Comparison of ENCODE assay signal across 8 mouse cellular contexts in genomic region chr11:70321664-70322063, GRCm38 (mm10). TPM values are rescaled to one million over a fixed set of nuclear protein-coding genes. Genes with fewer than 3 reads are reported as not detected.
DNase-seq lines count a peak whose midpoint lies in the region.

No protein-coding gene starts in this region.

- peak; percentile 44 to 70 for DNase-seq in adrenal gland, adult (ENCODE audit: inconsistent age in 2 of 2, low spot score in 1 of 2)
- DNase-seq in adrenal gland, adult 8-10 months, result no peak
- peak; percentile 82 for DNase-seq in ES-CJ7 (ENCODE audit: low read depth, low spot score)
- DNase-seq in embryo, embryonic 10.5 days (ENCODE audit: low spot score), result peak; percentile 75
- peak; percentile 39 to 58 for DNase-seq in heart, postnatal 36 days
- DNase-seq in layer of hippocampus, postnatal 14 days (ENCODE audit: low spot score in 2 of 2), result peak; percentile 9 to 22
- DNase-seq in mesoderm, embryonic 11.5 days (ENCODE audit: low read depth, low spot score), result peak; percentile 71
- peak; percentile 61 for DNase-seq in splenic B cell, adult 2 months (ENCODE audit: low read depth, low spot score)

- no peaks in the 10 kb centered on the region for H3K36me3 ChIP-seq in splenic B cell, adult 2 months (ENCODE audit: control insufficient read depth, insufficient read depth, low read length, poor library complexity, severe bottlenecking)

- intact Hi-C loops in heart, postnatal 36 days (cut with DNase I), result no loop called here

- H3K27me3 ChIP-seq in splenic B cell, adult 2 months (ENCODE audit: control insufficient read depth, insufficient read depth, low read length, poor library complexity, severe bottlenecking), result no peaks in the 10 kb centered on the region; the same call in 1 of the 2 replicates

RNA-seq across cellular contexts. Expression of gene Alox12e, which starts 0.8 kb away (rescaled TPM):
- not detected for total RNA-seq in adrenal gland, adult 8-10 months (2022)
- total RNA-seq in heart, postnatal 36 days (2021), result not detected
- total RNA-seq in layer of hippocampus, postnatal 14 days (2021), result not detected

RNA-seq across cellular contexts. Expression of gene Alox15, which starts 30.2 kb away (rescaled TPM):
- total RNA-seq in adrenal gland, adult 8-10 months (2022), result 1 to 10 TPM in 3 of 4 experiments, under 1 TPM in 1; 0.91 to 4.7 (median 3.3) TPM
- total RNA-seq in heart, postnatal 36 days (2021), result 10 to 100 TPM in 1 of 2 experiments, 1 to 10 TPM in 1; 5.4 to 10.2 TPM
- total RNA-seq in layer of hippocampus, postnatal 14 days (2021), result not detected
